Mouse (Mus musculus) thymus, postnatal 10 days (tissue): ENCODE results near the gene Banf1.
"Not testable (repeated sequence)": the region's sequence is repeated elsewhere in the genome, so short reads cannot be mapped to it uniquely, and the experiment has no call there.

Source experiments
- DNase-seq, 2 experiments: peaks; one replicate each; pipeline ENCODE4 v3.0.0; 2021; ENCODE audit warnings: low spot score in 2 of 2

Banf1 gene

GRCm38 (mm10) chr19:5367053-5367359 lies at the start of gene Banf1:
Gene Banf1 (minus strand): TSS chr19:5367168.
- no peak for DNase-seq

- DNase-seq: no peak
Measured at GRCm38 (mm10) chr19:5414534-5414957, 47.6 kb upstream of the Banf1 start.

GRCm38 (mm10) chr19:5413840-5414239 lies 46.9 kb upstream of the Banf1 start:
- no peak for DNase-seq

GRCm38 (mm10) chr19:5411961-5412360 lies 45.0 kb upstream of the Banf1 start:
- DNase-seq: no peak

- DNase-seq: no peak
Measured at GRCm38 (mm10) chr19:5410641-5411040, 43.7 kb upstream of the Banf1 start.

- DNase-seq: no peak
Measured at GRCm38 (mm10) chr19:5409068-5409467, 42.1 kb upstream of the Banf1 start.

GRCm38 (mm10) chr19:5408057-5409001 lies 41.4 kb upstream of the Banf1 start:
- DNase-seq: no peak

GRCm38 (mm10) chr19:5407133-5407532 lies 40.2 kb upstream of the Banf1 start:
- DNase-seq: peak; percentile 50 to 72

- DNase-seq: not testable (repeated sequence)
Measured at GRCm38 (mm10) chr19:5406531-5407126, 39.7 kb upstream of the Banf1 start.

GRCm38 (mm10) chr19:5405924-5406323 lies 39.0 kb upstream of the Banf1 start:
- no peak for DNase-seq

- no peak for DNase-seq
Measured at GRCm38 (mm10) chr19:5402293-5402692, 35.3 kb upstream of the Banf1 start, which contains the start of gene Tsga10ip. Gene Tsga10ip (minus strand): TSS chr19:5402526.

- DNase-seq: not testable (repeated sequence)
Measured at GRCm38 (mm10) chr19:5401073-5401472, 34.1 kb upstream of the Banf1 start.

GRCm38 (mm10) chr19:5395371-5395770 lies 28.4 kb upstream of the Banf1 start:
- no peak for DNase-seq

GRCm38 (mm10) chr19:5394168-5394567 lies 27.2 kb upstream of the Banf1 start:
- no peak for DNase-seq

- no peak for DNase-seq
Measured at GRCm38 (mm10) chr19:5392892-5393291, 25.9 kb upstream of the Banf1 start.

GRCm38 (mm10) chr19:5390416-5390815 lies 23.4 kb upstream of the Banf1 start:
- DNase-seq: peak; percentile 36 to 37

GRCm38 (mm10) chr19:5389647-5390046 lies 22.7 kb upstream of the Banf1 start:
- peak; percentile 78 to 79 for DNase-seq

GRCm38 (mm10) chr19:5388588-5389242 lies 21.7 kb upstream of the Banf1 start, which contains the start of gene Sart1:
Gene Sart1 (minus strand): TSS chr19:5388703.
- DNase-seq: peak; percentile 93 to 94

- no peak for DNase-seq
Measured at GRCm38 (mm10) chr19:5388011-5388441, 21.1 kb upstream of the Banf1 start.

GRCm38 (mm10) chr19:5384715-5385114 lies 17.7 kb upstream of the Banf1 start:
- DNase-seq: no peak

GRCm38 (mm10) chr19:5383326-5383725 lies 16.4 kb upstream of the Banf1 start:
- DNase-seq: no peak

GRCm38 (mm10) chr19:5377446-5377845 lies 10.5 kb upstream of the Banf1 start:
- no peak for DNase-seq
